8 mouse cellular contexts compared by ENCODE assay signal in the genomic region with DNA sequence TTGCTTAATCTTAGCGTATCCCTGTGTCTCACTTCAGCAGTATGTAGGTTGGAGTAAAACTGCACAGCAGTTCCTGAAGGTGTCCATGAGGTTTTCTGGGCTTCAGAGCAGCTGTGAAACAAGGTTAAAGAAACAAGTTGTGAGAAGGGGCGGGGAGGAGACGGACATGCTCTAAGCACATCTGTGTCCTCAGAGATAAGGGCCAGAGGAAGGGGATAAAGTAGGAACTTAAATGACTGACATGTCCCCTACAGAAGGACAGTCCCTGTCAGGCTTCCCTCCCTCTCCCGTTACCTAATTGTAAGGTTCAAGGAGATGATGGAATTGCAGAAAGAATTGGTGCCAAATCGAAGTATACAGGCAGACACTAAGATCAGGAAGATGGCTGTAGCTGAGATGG. TPM values are rescaled to one million over a fixed set of nuclear protein-coding genes. Genes with fewer than 3 reads are reported as not detected.
DNase-seq lines count a peak whose midpoint lies in the region; ATAC-seq and TF ChIP-seq lines count a peak whose summit lies in the region.

No protein-coding gene starts in this region.

- no peak overlapping the region for H3K27ac ChIP-seq in heart, adult 2 months
- peak overlapping the region; percentile 99; the same call in 1 of the 2 replicates for H3K27ac ChIP-seq in forebrain, embryonic 13.5 days
- peak overlapping the region; percentile 88 for H3K27ac ChIP-seq in liver, embryonic 14.5 days

- no peaks in the 10 kb centered on the region for H3K27me3 ChIP-seq in heart, adult 2 months (ENCODE audit: control insufficient read depth, insufficient read depth, low read length)
- H3K27me3 ChIP-seq in forebrain, embryonic 13.5 days: no peaks in the 10 kb centered on the region
- H3K27me3 ChIP-seq in liver, embryonic 14.5 days (ENCODE audit: control insufficient read depth, insufficient read depth, low read length): no peaks in the 10 kb centered on the region

- TF ChIP-seq POLR2A in heart, adult 2 months (IDR thresholded peaks at IDR 0.05; ENCODE audit: insufficient read depth, low read depth, low read length): 0 out of 2 replicates have a peak, but pooled peaks have one; percentile 7

- peak overlapping the region; percentile 100 for H3K4me2 ChIP-seq in forebrain, embryonic 13.5 days
- H3K4me2 ChIP-seq in liver, embryonic 14.5 days (ENCODE audit: low read depth): peak overlapping the region; percentile 98

- H3K9ac ChIP-seq in heart, adult 2 months (ENCODE audit: low read depth, low read length): no peak overlapping the region
- 0 out of 2 replicates have a peak overlapping the region, but pooled peaks have one; percentile 96 for H3K9ac ChIP-seq in forebrain, embryonic 13.5 days
- H3K9ac ChIP-seq in liver, embryonic 14.5 days (replicated peaks): peak overlapping the region; percentile 96

- TF ChIP-seq EP300 in heart, adult 2 months (IDR thresholded peaks at IDR 0.05; ENCODE audit: insufficient read depth, low read depth, low read length): no peak
- TF ChIP-seq EP300 in liver, embryonic 14.5 days (IDR thresholded peaks at IDR 0.05; ENCODE audit: low read depth): no peak

- WGBS in heart, adult 2 months: 52% methylated on average over 5 of the region's 5 CpGs
- WGBS in forebrain, embryonic 13.5 days: 87% methylated on average over 5 of the region's 5 CpGs
- WGBS in liver, embryonic 14.5 days (ENCODE audit: insufficient replicate concordance): 14% methylated on average over 5 of the region's 5 CpGs

- H3K4me1 ChIP-seq in heart, adult 2 months (ENCODE audit: control insufficient read depth, insufficient read depth, low read length): peaks cover 11% of the 10 kb centered on the region
- H3K4me1 ChIP-seq in forebrain, embryonic 13.5 days: peaks cover 38% of the 10 kb centered on the region
- H3K4me1 ChIP-seq in liver, embryonic 14.5 days (replicated peaks; ENCODE audit: control insufficient read depth in 2 of 2, insufficient read depth in 2 of 2, low read length in 1 of 2): peaks cover 27 to 32% of the 10 kb centered on the region in 2 experiments

- no peak for ATAC-seq in forebrain, embryonic 13.5 days
- ATAC-seq in liver, embryonic 14.5 days (ENCODE audit: insufficient read depth): peak; percentile 44; the same call in 1 of the 2 replicates

- intact Hi-C loops in heart, adult 2 months (cut with DNase I): loop anchor here (5.0 kb wide), 1 partner anchor 44 kb away; a partner anchor contains a TSS
- intact Hi-C loops in heart, postnatal 36 days (cut with DNase I): no loop called here
- intact Hi-C loops in left cerebral cortex, postnatal 25 days (cut with DNase I): no loop called here

- no peak for DNase-seq in heart, adult 2 months
- no peak for DNase-seq in heart, postnatal 36 days
- peak; percentile 70 for DNase-seq in 416B (ENCODE audit: low read depth)
- peak in 2 of 3 experiments; percentile 56 to 59 for DNase-seq in liver, embryonic 14.5 days (ENCODE audit: low read depth in 3 of 3, low spot score in 3 of 3)
- DNase-seq in left cerebral cortex, postnatal 25 days (ENCODE audit: low spot score in 2 of 2): no peak
- DNase-seq in urinary bladder, adult 18-20 months (ENCODE audit: low spot score in 2 of 2): no peak
- no peak for DNase-seq in adrenal gland, adult (ENCODE audit: inconsistent age in 2 of 2, low spot score in 1 of 2)

- H3K36me3 ChIP-seq in heart, adult 2 months (ENCODE audit: control insufficient read depth, insufficient read depth, low read length): peaks cover 11% of the 10 kb centered on the region
- peaks cover 52% of the 10 kb centered on the region for H3K36me3 ChIP-seq in forebrain, embryonic 13.5 days (ENCODE audit: poor library complexity, severe bottlenecking)
- H3K36me3 ChIP-seq in liver, embryonic 14.5 days (replicated peaks; ENCODE audit: control insufficient read depth, insufficient read depth, low read depth): peaks cover 47% of the 10 kb centered on the region

- no peaks in the 10 kb centered on the region for H3K9me3 ChIP-seq in forebrain, embryonic 13.5 days (replicated peaks)
- no peaks in the 10 kb centered on the region for H3K9me3 ChIP-seq in liver, embryonic 14.5 days (ENCODE audit: control insufficient read depth, low read length)

- TF ChIP-seq CTCF in heart, adult 2 months (IDR thresholded peaks at IDR 0.05): no peak
- TF ChIP-seq CTCF in liver, embryonic 14.5 days (IDR thresholded peaks at IDR 0.05; ENCODE audit: low read depth): no peak

- peaks cover 1% of the 10 kb centered on the region; the same call in 1 of the 2 replicates for H3K79me2 ChIP-seq in heart, adult 2 months (replicated peaks; ENCODE audit: control insufficient read depth, insufficient read depth, low read length)

- no peak overlapping the region for H3K4me3 ChIP-seq in heart, adult 2 months
- H3K4me3 ChIP-seq in forebrain, embryonic 13.5 days: 0 out of 2 replicates have a peak overlapping the region, but pooled peaks have one; percentile 70
- peak overlapping the region; percentile 79 to 87 for H3K4me3 ChIP-seq in liver, embryonic 14.5 days (ENCODE audit: insufficient read depth in 1 of 2, low read depth in 2 of 2, low read length in 2 of 2)

RNA-seq across cellular contexts. Expression of a gene that starts 1.3 kb away (rescaled TPM):
- 10 to 100 TPM; 14.8 to 17.1 TPM for total RNA-seq in heart, adult 2 months (2021)
- polyA plus RNA-seq in heart, adult 2 months (2012; rRNA removed): 44.5 and 44.9 TPM in 2 replicates
- 10 to 100 TPM; 16.5 to 18.0 TPM for total RNA-seq in heart, postnatal 36 days (2021)
- 35.9 and 36.5 TPM in 2 replicates for polyA plus RNA-seq in forebrain, embryonic 13.5 days (2015; fragmentation: Nextera tagmentation; extraction: Ambion mirVana)
- polyA plus RNA-seq in liver, embryonic 14.5 days (2012; rRNA removed): 63.0 and 70.8 TPM in 2 replicates
- 108 and 117 TPM in 2 replicates for polyA plus RNA-seq in liver, embryonic 14.5 days (2014; fragmentation: Nextera tagmentation; extraction: Ambion mirVana)
- 10 to 100 TPM; 10.6 to 10.9 TPM for total RNA-seq in left cerebral cortex, postnatal 25 days (2021)

RNA-seq across cellular contexts. Expression of a gene that starts 2.2 kb away (rescaled TPM):
- total RNA-seq in heart, adult 2 months (2021): 100 to 1,000 TPM; 108 to 130 TPM
- 212 and 233 TPM in 2 replicates for polyA plus RNA-seq in heart, adult 2 months (2012; rRNA removed)
- total RNA-seq in heart, postnatal 36 days (2021): 100 to 1,000 TPM; 114 to 117 TPM
- 260 and 261 TPM in 2 replicates for polyA plus RNA-seq in forebrain, embryonic 13.5 days (2015; fragmentation: Nextera tagmentation; extraction: Ambion mirVana)
- 38.9 and 53.7 TPM in 2 replicates for polyA plus RNA-seq in liver, embryonic 14.5 days (2012; rRNA removed)
- polyA plus RNA-seq in liver, embryonic 14.5 days (2014; fragmentation: Nextera tagmentation; extraction: Ambion mirVana): 61.8 and 69.6 TPM in 2 replicates
- total RNA-seq in left cerebral cortex, postnatal 25 days (2021): 10 to 100 TPM; 73.0 to 75.0 TPM

RNA-seq across cellular contexts. Expression of a gene that starts 13.2 kb away (rescaled TPM):
- total RNA-seq in heart, adult 2 months (2021): 1 to 10 TPM; 7.8 to 9.1 TPM
- polyA plus RNA-seq in heart, adult 2 months (2012; rRNA removed): 6.0 and 6.2 TPM in 2 replicates
- 1 to 10 TPM; 5.6 to 7.9 TPM for total RNA-seq in heart, postnatal 36 days (2021)
- 30.1 and 33.0 TPM in 2 replicates for polyA plus RNA-seq in forebrain, embryonic 13.5 days (2015; fragmentation: Nextera tagmentation; extraction: Ambion mirVana)
- 8.3 and 10.0 TPM in 2 replicates for polyA plus RNA-seq in liver, embryonic 14.5 days (2012; rRNA removed)
- 7.9 and 8.1 TPM in 2 replicates for polyA plus RNA-seq in liver, embryonic 14.5 days (2014; fragmentation: Nextera tagmentation; extraction: Ambion mirVana)
- total RNA-seq in left cerebral cortex, postnatal 25 days (2021): 10 to 100 TPM; 12.0 to 12.4 TPM

RNA-seq across cellular contexts. Expression of a gene that starts 16.1 kb away (rescaled TPM):
- 10 to 100 TPM; 35.5 to 41.8 TPM for total RNA-seq in heart, adult 2 months (2021)
- 66.5 and 93.2 TPM in 2 replicates for polyA plus RNA-seq in heart, adult 2 months (2012; rRNA removed)
- 10 to 100 TPM; 36.7 to 37.6 TPM for total RNA-seq in heart, postnatal 36 days (2021)
- polyA plus RNA-seq in forebrain, embryonic 13.5 days (2015; fragmentation: Nextera tagmentation; extraction: Ambion mirVana): 194 and 211 TPM in 2 replicates
- polyA plus RNA-seq in liver, embryonic 14.5 days (2012; rRNA removed): 66.2 and 90.9 TPM in 2 replicates
- 77.4 and 84.9 TPM in 2 replicates for polyA plus RNA-seq in liver, embryonic 14.5 days (2014; fragmentation: Nextera tagmentation; extraction: Ambion mirVana)
- 10 to 100 TPM; 87.4 to 92.0 TPM for total RNA-seq in left cerebral cortex, postnatal 25 days (2021)

RNA-seq across cellular contexts. Expression of a gene that starts 25.4 kb away (rescaled TPM):
- 10 to 100 TPM; 53.4 to 56.3 TPM for total RNA-seq in heart, adult 2 months (2021)
- polyA plus RNA-seq in heart, adult 2 months (2012; rRNA removed): 55.1 and 84.1 TPM in 2 replicates
- total RNA-seq in heart, postnatal 36 days (2021): 10 to 100 TPM; 52.3 to 59.2 TPM
- polyA plus RNA-seq in forebrain, embryonic 13.5 days (2015; fragmentation: Nextera tagmentation; extraction: Ambion mirVana): 174 and 190 TPM in 2 replicates
- polyA plus RNA-seq in liver, embryonic 14.5 days (2012; rRNA removed): 46.6 and 55.1 TPM in 2 replicates
- polyA plus RNA-seq in liver, embryonic 14.5 days (2014; fragmentation: Nextera tagmentation; extraction: Ambion mirVana): 72.8 and 79.7 TPM in 2 replicates
- total RNA-seq in left cerebral cortex, postnatal 25 days (2021): 100 to 1,000 TPM; 107 to 113 TPM

Comparison
In these comparisons a context has a peak if more than half of its experiments do, and no peak if none do; other contexts are left out.
1. DNase-seq: peak in 416B (single experiment) and liver, embryonic 14.5 days (2 of 3); none in heart, adult 2 months (0 of 2), heart, postnatal 36 days (0 of 2), left cerebral cortex, postnatal 25 days (0 of 2), urinary bladder, adult 18-20 months (0 of 2) and adrenal gland, adult (0 of 2).